Mouse (Mus musculus): ENCODE measurements around the gene Lrrc26. TPM values are rescaled to one million over a fixed set of nuclear protein-coding genes. Genes with fewer than 3 reads are reported as not detected.

The Lrrc26 gene
- total and polyA plus RNA-seq, 2 experiments: 0.07 TPM; not detected in 1

DNA sequence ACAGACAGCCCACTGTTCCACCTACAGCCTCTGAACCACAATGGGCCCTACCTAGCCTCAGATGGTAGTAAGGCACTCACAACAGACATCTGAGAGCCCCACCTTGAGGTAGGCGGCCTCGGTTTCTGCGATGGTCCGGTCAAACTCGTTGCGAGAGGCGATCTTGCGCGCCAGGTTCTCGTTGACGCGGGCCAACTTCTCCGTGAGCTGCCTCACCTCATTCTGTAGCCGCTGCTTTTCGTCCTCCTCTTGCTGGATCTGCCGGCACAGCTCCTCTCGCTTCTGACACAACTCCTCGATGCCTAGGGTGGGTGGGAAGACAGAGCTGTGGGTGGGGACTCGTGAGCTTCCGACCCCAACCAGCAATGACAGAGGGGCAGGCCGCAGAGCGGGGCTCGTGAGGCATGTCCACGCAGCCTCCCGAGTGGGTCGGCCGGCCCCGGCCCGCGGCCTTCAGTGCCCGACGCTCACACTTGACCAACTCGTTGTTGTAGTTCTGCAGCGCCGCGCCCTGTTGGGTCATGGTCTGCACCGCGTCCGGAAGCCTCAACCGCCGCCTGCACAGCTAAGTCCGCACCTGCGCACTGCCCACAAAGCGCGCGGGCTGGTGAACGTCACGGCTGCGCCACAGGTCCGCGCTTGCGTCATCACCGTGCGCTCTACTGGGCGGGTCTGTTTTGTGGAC lies 17.7 kb upstream of the Lrrc26 start, which contains the start of the genes Ssna1 and Anapc2:
Gene Ssna1 (minus strand): TSS at position 612 of the 685 bp plus-strand sequence.
Gene Anapc2 (plus strand): TSS at position 652 of the 685 bp plus-strand sequence.
- Histone ChIP-seq H3K36me3 (ENCODE audit: control insufficient read depth, insufficient read depth, low read length) (peaks cover 14% of the 10 kb centered on the region; the same call in 1 of the 2 replicates), H3K4me1 (ENCODE audit: control insufficient read depth, insufficient read depth, low read length) (peaks cover 14% of the 10 kb centered on the region), H3K27me3 (ENCODE audit: control insufficient read depth, insufficient read depth, low read length) (no peaks in the 10 kb centered on the region), H3K4me3 (ENCODE audit: insufficient read depth, low read depth, low read length) (peak within 1 kb of the TSS; percentile 83), H3K27ac (replicated peaks; ENCODE audit: insufficient read depth, low read depth, low read length) (peak within 1 kb of the TSS; percentile 34; the same call in 1 of the 2 replicates), H3K9ac (ENCODE audit: low read depth, low read length) (peak within 1 kb of the TSS; percentile 81), H3K79me2 (ENCODE audit: control insufficient read depth, insufficient read depth, low read length) (peaks cover 7% of the 10 kb centered on the region; the same call in 1 of the 2 replicates)
- peak; percentile 84 for DNase-seq (ENCODE audit: extremely low read depth, low read depth, low spot score)
- under 1% methylated on average over 55 of the region's 55 CpGs for WGBS
- TF ChIP-seq CTCF (IDR thresholded peaks at IDR 0.05; ENCODE audit: low read depth, low read length) (peak; percentile 53), POLR2A (IDR thresholded peaks at IDR 0.05; ENCODE audit: extremely low read depth, insufficient read depth, low read length) (peak; percentile 78)

DNA sequence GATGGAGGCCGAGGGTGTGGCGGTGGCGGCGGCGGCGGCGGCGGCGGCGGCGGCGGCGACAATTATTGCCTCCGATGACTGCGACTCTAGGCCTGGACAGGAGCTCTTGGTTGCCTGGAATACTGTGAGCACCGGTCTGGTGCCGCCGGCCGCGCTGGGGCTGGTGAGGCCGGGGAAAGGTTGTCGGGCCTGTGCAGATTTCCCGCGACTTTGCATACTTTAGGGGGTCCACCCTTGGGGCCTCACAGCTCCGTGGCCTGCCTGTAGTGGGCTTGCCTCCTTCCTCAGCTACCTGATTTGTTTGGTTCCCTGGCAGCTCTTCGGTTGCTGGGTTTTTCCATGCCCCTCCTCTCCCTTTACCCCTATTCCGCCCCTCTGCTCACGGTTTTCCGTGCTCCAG lies 17.2 kb upstream of the Lrrc26 start:
- H3K27ac ChIP-seq (replicated peaks; ENCODE audit: insufficient read depth, low read depth, low read length): no peak overlapping the region
- H3K27me3 ChIP-seq (ENCODE audit: control insufficient read depth, insufficient read depth, low read length): no peaks in the 10 kb centered on the region
- DNase-seq (ENCODE audit: extremely low read depth, low read depth, low spot score): no peak
- peaks cover 14% of the 10 kb centered on the region; the same call in 1 of the 2 replicates for H3K36me3 ChIP-seq (ENCODE audit: control insufficient read depth, insufficient read depth, low read length)
- peaks cover 12% of the 10 kb centered on the region for H3K4me1 ChIP-seq (ENCODE audit: control insufficient read depth, insufficient read depth, low read length)
- peak overlapping the region; percentile 83 for H3K4me3 ChIP-seq (ENCODE audit: insufficient read depth, low read depth, low read length)
- WGBS: under 1% methylated on average over 25 of the region's 29 CpGs
- H3K79me2 ChIP-seq (ENCODE audit: control insufficient read depth, insufficient read depth, low read length): peaks cover 7% of the 10 kb centered on the region; the same call in 1 of the 2 replicates
- peak overlapping the region; percentile 75 for H3K9ac ChIP-seq (ENCODE audit: low read depth, low read length)
- TF ChIP-seq CTCF (IDR thresholded peaks at IDR 0.05; ENCODE audit: low read depth, low read length): no peak
- TF ChIP-seq POLR2A (IDR thresholded peaks at IDR 0.05; ENCODE audit: extremely low read depth, insufficient read depth, low read length): no peak

DNA sequence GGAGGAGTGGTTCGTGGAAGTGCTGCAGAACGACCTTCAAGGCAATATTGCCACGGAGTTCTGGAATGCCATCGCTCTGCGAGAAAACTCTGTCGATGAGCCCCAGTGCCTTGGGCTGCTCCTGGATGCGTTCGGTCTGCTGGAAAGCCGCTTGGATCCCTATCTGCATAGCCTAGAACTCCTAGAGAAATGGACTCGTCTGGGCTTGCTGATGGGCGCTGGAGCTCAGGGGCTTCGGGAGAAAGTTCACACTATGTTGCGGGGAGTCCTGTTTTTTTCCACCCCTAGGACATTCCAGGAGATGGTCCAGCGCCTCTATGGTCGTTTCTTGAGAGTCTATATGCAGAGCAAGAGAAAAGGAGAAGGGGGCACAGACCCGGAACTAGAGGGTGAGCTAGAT lies 16.7 kb upstream of the Lrrc26 start:
- Histone ChIP-seq H3K4me3 (ENCODE audit: insufficient read depth, low read depth, low read length) (peak overlapping the region; percentile 83), H3K27me3 (ENCODE audit: control insufficient read depth, insufficient read depth, low read length) (no peaks in the 10 kb centered on the region), H3K36me3 (ENCODE audit: control insufficient read depth, insufficient read depth, low read length) (peaks cover 14% of the 10 kb centered on the region; the same call in 1 of the 2 replicates), H3K4me1 (ENCODE audit: control insufficient read depth, insufficient read depth, low read length) (peaks cover 12% of the 10 kb centered on the region), H3K79me2 (ENCODE audit: control insufficient read depth, insufficient read depth, low read length) (peaks cover 7% of the 10 kb centered on the region; the same call in 1 of the 2 replicates), H3K27ac (replicated peaks; ENCODE audit: insufficient read depth, low read depth, low read length) (no peak overlapping the region), H3K9ac (ENCODE audit: low read depth, low read length) (peak overlapping the region; percentile 75)
- WGBS: 35% methylated on average over 16 of the region's 16 CpGs
- TF ChIP-seq CTCF (IDR thresholded peaks at IDR 0.05; ENCODE audit: low read depth, low read length) (no peak), POLR2A (IDR thresholded peaks at IDR 0.05; ENCODE audit: extremely low read depth, insufficient read depth, low read length) (no peak)
- no peak for DNase-seq (ENCODE audit: extremely low read depth, low read depth, low spot score)

DNA sequence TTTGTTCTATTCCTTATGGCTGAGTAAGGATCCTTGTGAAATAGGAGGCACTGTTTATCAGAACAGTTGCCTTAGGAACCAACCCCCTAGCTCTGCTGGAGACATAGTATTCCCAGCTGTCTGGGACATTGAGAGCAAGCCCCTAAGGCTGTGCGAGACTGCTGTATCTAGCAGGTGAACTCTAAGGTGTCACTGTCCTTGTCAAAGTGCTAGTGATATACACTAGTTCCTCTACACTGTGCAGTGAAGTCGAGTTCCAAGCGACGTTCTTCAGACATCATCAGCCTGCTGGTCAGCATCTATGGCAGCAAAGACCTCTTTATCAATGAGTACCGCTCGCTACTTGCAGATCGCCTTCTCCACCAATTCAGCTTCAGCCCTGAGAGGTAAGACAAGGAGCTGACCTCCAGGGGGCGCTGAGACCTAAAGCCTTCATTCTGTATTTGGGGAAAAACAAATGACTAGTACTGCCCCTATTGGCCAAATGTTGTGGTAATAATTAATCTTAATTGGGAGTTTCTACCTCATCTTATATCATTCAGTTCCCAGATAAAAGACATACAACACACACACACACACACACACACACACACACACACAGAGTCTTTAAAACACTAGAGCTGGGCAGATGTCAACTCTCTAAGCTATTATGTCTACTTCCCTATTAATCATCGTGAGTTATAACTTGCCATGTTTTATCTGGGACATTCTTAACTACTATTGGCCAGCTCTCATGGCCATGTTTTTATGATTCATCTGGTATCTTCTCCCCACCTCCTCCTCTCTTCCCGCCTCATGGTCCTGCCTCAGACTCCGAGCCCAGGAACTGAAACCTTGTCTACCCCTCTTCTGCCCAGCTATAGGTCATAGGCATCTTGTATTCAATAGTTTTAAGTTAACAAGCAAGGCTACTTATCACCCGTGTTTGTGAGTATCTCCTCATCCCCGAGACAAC lies 10.5 kb upstream of the Lrrc26 start:
- no peaks in the 10 kb centered on the region for H3K27me3 ChIP-seq (ENCODE audit: control insufficient read depth, insufficient read depth, low read length)
- no peak overlapping the region for H3K4me3 ChIP-seq (ENCODE audit: insufficient read depth, low read depth, low read length)
- H3K9ac ChIP-seq (ENCODE audit: low read depth, low read length): no peak overlapping the region
- no peaks in the 10 kb centered on the region for H3K4me1 ChIP-seq (ENCODE audit: control insufficient read depth, insufficient read depth, low read length)
- no peaks in the 10 kb centered on the region for H3K79me2 ChIP-seq (ENCODE audit: control insufficient read depth, insufficient read depth, low read length)
- H3K36me3 ChIP-seq (ENCODE audit: control insufficient read depth, insufficient read depth, low read length): peaks cover 20% of the 10 kb centered on the region; the same call in 1 of the 2 replicates
- no peak for TF ChIP-seq POLR2A (IDR thresholded peaks at IDR 0.05; ENCODE audit: extremely low read depth, insufficient read depth, low read length)
- peak; percentile 75 for TF ChIP-seq CTCF (IDR thresholded peaks at IDR 0.05; ENCODE audit: low read depth, low read length)
- no peak overlapping the region for H3K27ac ChIP-seq (replicated peaks; ENCODE audit: insufficient read depth, low read depth, low read length)
- peak; percentile 68 for DNase-seq (ENCODE audit: extremely low read depth, low read depth, low spot score)
- 69% methylated on average over 13 of the region's 13 CpGs for WGBS

DNA sequence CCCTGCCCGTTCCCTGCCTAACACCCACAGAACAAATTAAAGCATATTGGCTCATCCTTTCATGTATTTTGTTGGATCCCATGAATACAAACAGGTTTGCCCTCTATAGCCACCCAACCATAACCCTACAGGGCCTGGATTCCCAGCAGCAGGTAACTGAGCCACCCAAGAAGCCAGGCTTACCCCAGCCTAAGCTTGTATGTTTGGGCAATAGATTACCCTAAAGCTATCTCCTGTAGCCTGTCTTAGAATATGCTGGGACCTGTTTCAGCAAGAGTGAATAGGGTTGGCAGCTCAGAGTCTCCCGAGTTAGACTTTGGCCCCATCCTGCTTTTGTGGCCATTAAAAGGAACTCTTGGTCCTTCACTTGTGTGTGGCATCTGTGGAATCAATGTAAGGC lies 4.2 kb upstream of the Lrrc26 start:
- Histone ChIP-seq H3K4me3 (ENCODE audit: insufficient read depth, low read depth, low read length) (no peak overlapping the region), H3K36me3 (ENCODE audit: control insufficient read depth, insufficient read depth, low read length) (peaks cover 6% of the 10 kb centered on the region; the same call in 1 of the 2 replicates), H3K27me3 (ENCODE audit: control insufficient read depth, insufficient read depth, low read length) (peaks cover under 1% of the 10 kb centered on the region; the same call in 1 of the 2 replicates), H3K79me2 (ENCODE audit: control insufficient read depth, insufficient read depth, low read length) (no peaks in the 10 kb centered on the region), H3K27ac (replicated peaks; ENCODE audit: insufficient read depth, low read depth, low read length) (no peak overlapping the region), H3K4me1 (ENCODE audit: control insufficient read depth, insufficient read depth, low read length) (peaks cover 1% of the 10 kb centered on the region; the same call in 1 of the 2 replicates), H3K9ac (ENCODE audit: low read depth, low read length) (no peak overlapping the region)
- TF ChIP-seq POLR2A (IDR thresholded peaks at IDR 0.05; ENCODE audit: extremely low read depth, insufficient read depth, low read length) (no peak), CTCF (IDR thresholded peaks at IDR 0.05; ENCODE audit: low read depth, low read length) (no peak)
- no peak for DNase-seq (ENCODE audit: extremely low read depth, low read depth, low spot score)
- 96% methylated on average over 2 of the region's 2 CpGs for WGBS
